Mouse (Mus musculus): Measurements from ENCODE around the gene Olfr1494. TPM values are rescaled to one million over a fixed set of nuclear protein-coding genes. Genes with fewer than 3 reads are reported as not detected.

Olfr1494 gene
- not detected for polyA plus RNA-seq (2021)

- DNase-seq (ENCODE audit: low read depth, low spot score) (no peak), ATAC-seq (no peak)
- TF ChIP-seq CTCF (IDR thresholded peaks at IDR 0.05): no peak
- CTCF ChIA-PET: interaction anchor here (1.6 kb wide), 1 partner anchor 23 kb away, joined by 5 read pairs; no protein-coding TSS in a partner anchor
- POLR2A ChIA-PET: no interaction called here
- peaks cover 7% of the 10 kb centered on the region for H3K27me3 ChIP-seq
- in situ Hi-C loops (cut with MboI; ENCODE audit: low pct_unique_long_range_greater_than_20kb): no loop called here
Observed at GRCm38 (mm10) chr19:13739428-13739827, at the start of gene Olfr1494. Gene Olfr1494 (plus strand): TSS chr19:13739728.

GRCm38 (mm10) chr19:13696968-13697367 lies 42.6 kb upstream of the Olfr1494 start, which contains the start of gene Olfr1491:
Gene Olfr1491 (plus strand): TSS chr19:13697268.
- ChIA-PET POLR2A (no interaction called here), CTCF (no interaction called here)
- DNase-seq (ENCODE audit: low read depth, low spot score) (no peak), ATAC-seq (no peak)
- in situ Hi-C loops (cut with MboI; ENCODE audit: low pct_unique_long_range_greater_than_20kb): no loop called here
- H3K27me3 ChIP-seq: no peaks in the 10 kb centered on the region
- no peak for TF ChIP-seq CTCF (IDR thresholded peaks at IDR 0.05)

- ATAC-seq (no peak), DNase-seq (ENCODE audit: low read depth, low spot score) (no peak)
- no peaks in the 10 kb centered on the region for H3K27me3 ChIP-seq
- in situ Hi-C loops (cut with MboI; ENCODE audit: low pct_unique_long_range_greater_than_20kb): no loop called here
- CTCF ChIA-PET: interaction anchor here (0.5 kb wide), 1 partner anchor 513 kb away, joined by 3 read pairs; no protein-coding TSS in a partner anchor
- TF ChIP-seq CTCF (IDR thresholded peaks at IDR 0.05): no peak
- POLR2A ChIA-PET: no interaction called here
Observed at GRCm38 (mm10) chr19:13722978-13723377, 16.6 kb upstream of the Olfr1494 start, which contains the start of gene Olfr1493-ps1. Gene Olfr1493-ps1 (plus strand): TSS chr19:13723278.

- H3K27me3 ChIP-seq: no peaks in the 10 kb centered on the region
- ChIA-PET CTCF (no interaction called here), POLR2A (no interaction called here)
- TF ChIP-seq CTCF (IDR thresholded peaks at IDR 0.05): no peak
- in situ Hi-C loops (cut with MboI; ENCODE audit: low pct_unique_long_range_greater_than_20kb): no loop called here
- DNase-seq (ENCODE audit: low read depth, low spot score): no peak
- no peak for ATAC-seq
Observed at GRCm38 (mm10) chr19:13749366-13749765, 9.8 kb downstream of the Olfr1494 start.

- TF ChIP-seq CTCF (IDR thresholded peaks at IDR 0.05): no peak
- ATAC-seq: no peak
- POLR2A ChIA-PET: no interaction called here
- in situ Hi-C loops (cut with MboI; ENCODE audit: low pct_unique_long_range_greater_than_20kb): no loop called here
- CTCF ChIA-PET: no interaction called here
- DNase-seq (ENCODE audit: low read depth, low spot score): no peak
- no peaks in the 10 kb centered on the region for H3K27me3 ChIP-seq
Observed at GRCm38 (mm10) chr19:13764306-13764705, 24.8 kb downstream of the Olfr1494 start, which contains the start of gene Olfr1495. Gene Olfr1495 (plus strand): TSS chr19:13764606.

- no peak for ATAC-seq
- no peak for TF ChIP-seq CTCF (IDR thresholded peaks at IDR 0.05)
- ChIA-PET CTCF (interaction anchor here (0.8 kb wide), 1 partner anchor 11 kb away, joined by 3 read pairs; no protein-coding TSS in a partner anchor), POLR2A (no interaction called here)
- no peak for DNase-seq (ENCODE audit: low read depth, low spot score)
- in situ Hi-C loops (cut with MboI; ENCODE audit: low pct_unique_long_range_greater_than_20kb): no loop called here
- no peaks in the 10 kb centered on the region for H3K27me3 ChIP-seq
Observed at GRCm38 (mm10) chr19:13768565-13769276, 29.2 kb downstream of the Olfr1494 start.

- no peak for TF ChIP-seq CTCF (IDR thresholded peaks at IDR 0.05)
- ChIA-PET POLR2A (no interaction called here), CTCF (interaction anchor here (0.8 kb wide), 1 partner anchor 10 kb away, joined by 3 read pairs; no protein-coding TSS in a partner anchor)
- in situ Hi-C loops (cut with MboI; ENCODE audit: low pct_unique_long_range_greater_than_20kb): no loop called here
- no peak for ATAC-seq
- no peak for DNase-seq (ENCODE audit: low read depth, low spot score)
- no peaks in the 10 kb centered on the region for H3K27me3 ChIP-seq
Observed at GRCm38 (mm10) chr19:13777578-13777977, 38.0 kb downstream of the Olfr1494 start, which contains the start of gene Olfr1496. Gene Olfr1496 (plus strand): TSS chr19:13777878.

GRCm38 (mm10) chr19:13798102-13798501 lies 58.6 kb downstream of the Olfr1494 start, which contains the start of gene Olfr1497:
Gene Olfr1497 (minus strand): TSS chr19:13798202.
- no peak for ATAC-seq
- POLR2A ChIA-PET: no interaction called here

More at GRCm38 (mm10) chr19:13798102-13798501, 58.6 kb downstream of the Olfr1494 start, which contains the start of gene Olfr1497:
- CTCF ChIA-PET: no interaction called here
- no peak for DNase-seq (ENCODE audit: low read depth, low spot score)
- in situ Hi-C loops (cut with MboI; ENCODE audit: low pct_unique_long_range_greater_than_20kb): no loop called here
- no peaks in the 10 kb centered on the region for H3K27me3 ChIP-seq
- no peak for TF ChIP-seq CTCF (IDR thresholded peaks at IDR 0.05)

Other genes starting within 250 kb of the Olfr1494 start
- not detected for gene Olfr1477, start 239.2 kb upstream of the Olfr1494 start, polyA plus RNA-seq (2021)
- not detected for gene Olfr1480, start 211.8 kb upstream of the Olfr1494 start, polyA plus RNA-seq (2021)
- not detected for gene Olfr1484, start 156.2 kb upstream of the Olfr1494 start, polyA plus RNA-seq (2021)
- not detected for gene Olfr1487, start 122.4 kb upstream of the Olfr1494 start, polyA plus RNA-seq (2021)
- gene Olfr1489, start 108.1 kb upstream of the Olfr1494 start, polyA plus RNA-seq (2021): not detected
- not detected for gene Olfr1490, start 88.6 kb upstream of the Olfr1494 start, polyA plus RNA-seq (2021)
- not detected for gene Olfr1491, start 42.5 kb upstream of the Olfr1494 start, polyA plus RNA-seq (2021)
- not detected for gene Olfr1493-ps1, start 16.4 kb upstream of the Olfr1494 start, polyA plus RNA-seq (2021)
- not detected for gene Olfr1495, start 24.9 kb downstream of the Olfr1494 start, polyA plus RNA-seq (2021)
- gene Olfr1496, start 38.1 kb downstream of the Olfr1494 start, polyA plus RNA-seq (2021): not detected
- not detected for gene Olfr1497, start 58.5 kb downstream of the Olfr1494 start, polyA plus RNA-seq (2021)
- not detected for gene Olfr1499, start 79.7 kb downstream of the Olfr1494 start, polyA plus RNA-seq (2021)
- gene Olfr1500, start 90.8 kb downstream of the Olfr1494 start, polyA plus RNA-seq (2021): not detected
- gene Olfr1501, start 111.0 kb downstream of the Olfr1494 start, polyA plus RNA-seq (2021): not detected
- not detected for gene Olfr1502, start 122.1 kb downstream of the Olfr1494 start, polyA plus RNA-seq (2021)
- gene Olfr1504, start 158.2 kb downstream of the Olfr1494 start, polyA plus RNA-seq (2021): not detected
- gene Olfr1505, start 173.8 kb downstream of the Olfr1494 start, polyA plus RNA-seq (2021): not detected

Data from Patski (cell line).